Mouse (Mus musculus) effector memory CD4-positive, alpha-beta T cell, adult 5 months (primary cell): Measurements from ENCODE around the gene 4933405O20Rik. TPM values are rescaled to one million over a fixed set of nuclear protein-coding genes. Genes with fewer than 3 reads are reported as not detected.

Experiments
- polyA plus RNA-seq: library from polyadenylated mRNA; unstranded; fragments of 100-300 nt; shearing (Covaris generic); gene quantifications from one replicate; pipeline ENCODE4 v1.2.1, GENCODE M21; 2017

The 4933405O20Rik gene
- not detected for polyA plus RNA-seq

DNA sequence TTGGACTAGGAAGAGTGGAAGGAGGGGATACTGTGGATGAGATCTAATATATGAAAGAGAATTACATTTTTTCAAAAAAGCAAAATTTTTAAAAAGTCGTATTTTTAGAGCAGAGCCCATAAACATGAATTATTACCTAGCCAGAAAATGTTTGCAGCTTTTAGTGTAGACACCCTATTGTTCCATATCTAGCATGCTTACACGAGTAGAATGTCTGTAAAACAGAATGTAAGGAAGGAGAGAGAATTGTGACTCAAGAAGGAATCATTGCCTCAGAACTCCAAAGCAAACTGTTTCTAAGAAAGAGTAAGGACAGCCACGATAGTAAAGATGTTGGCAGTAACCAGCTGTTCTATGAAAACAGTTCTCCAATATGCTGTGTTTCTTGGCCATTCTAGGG is at the start of gene 4933405O20Rik:
Gene 4933405O20Rik, plus strand, starts transcription at position 301 of the 400 bp plus-strand sequence.

